Mouse (Mus musculus) forebrain, embryonic 16.5 days (tissue): ENCODE results near the gene Ngdn. TPM values are rescaled to one million over a fixed set of nuclear protein-coding genes. Genes with fewer than 3 reads are reported as not detected.
A peak's percentile ranks its signal among the peaks of the same experiment; 100 is the strongest.

Experiments
- ATAC-seq: fragments of 200-750 bp; cut with Nextera tagmentation; 2 replicates; pipeline ENCODE4 v1.8.0; 2017; ENCODE audit warnings: mild to moderate bottlenecking, moderate library complexity
- H3K27ac ChIP-seq: fragments of 300-500 bp; sonication (generic); 2 replicates; pipeline ENCODE4 v1.5.1; 2014; ENCODE audit warnings: low read length, control low read depth
- H3K27me3 ChIP-seq: fragments of 300-500 bp; sonication (generic); replicated peaks from 2 replicates; pipeline ENCODE4 v1.6.1; 2014; ENCODE audit warnings: low read length; ENCODE audit not compliant: control insufficient read depth, insufficient read depth
- H3K36me3 ChIP-seq: fragments of 300-500 bp; sonication (generic); 2 replicates; pipeline ENCODE4 v1.6.1; 2014; ENCODE audit not compliant: control insufficient read depth, insufficient read depth
- H3K4me1 ChIP-seq: fragments of 300-500 bp; sonication (generic); replicated peaks from 2 replicates; pipeline ENCODE4 v1.6.1; 2014; ENCODE audit warnings: low read length; ENCODE audit not compliant: control insufficient read depth, insufficient read depth
- H3K4me2 ChIP-seq: fragments of 300-500 bp; sonication (generic); 2 replicates; pipeline ENCODE4 v1.6.1; 2014; ENCODE audit warnings: mild to moderate bottlenecking, low read length, control low read depth
- H3K4me3 ChIP-seq: fragments of 300-500 bp; sonication (generic); replicated peaks from 2 replicates; pipeline ENCODE4 v1.5.1; 2014; ENCODE audit warnings: mild to moderate bottlenecking, low read length, control low read depth
- H3K9ac ChIP-seq: fragments of 300-500 bp; sonication (generic); replicated peaks from 2 replicates; pipeline ENCODE4 v1.6.1; 2014; ENCODE audit warnings: low read depth, low read length, control low read depth
- H3K9me3 ChIP-seq: fragments of 300-500 bp; sonication (generic); 2 replicates; pipeline ENCODE4 v1.6.1; 2016; ENCODE audit warnings: low read length; ENCODE audit not compliant: control insufficient read depth
- WGBS: fragments of 180-500 bp; shearing (Covaris S2); extraction: QIAGEN DNeasy Blood & Tissue Kit; methylation state at CpG from one replicate; pipeline ENCODE4 v1.1.7; 2014; 5-methylcytosine and 5-hydroxymethylcytosine counted together
- polyA plus RNA-seq: library from polyadenylated mRNA; unstranded; fragments of >200 nt; fragmentation: Nextera tagmentation; extraction: Ambion mirVana; gene quantifications from 2 replicates; pipeline ENCODE4 v1.2.1, GENCODE M21; 2015

Ngdn gene
- polyA plus RNA-seq, 1 experiment from 2014 or later = 61.2 TPM

DNA sequence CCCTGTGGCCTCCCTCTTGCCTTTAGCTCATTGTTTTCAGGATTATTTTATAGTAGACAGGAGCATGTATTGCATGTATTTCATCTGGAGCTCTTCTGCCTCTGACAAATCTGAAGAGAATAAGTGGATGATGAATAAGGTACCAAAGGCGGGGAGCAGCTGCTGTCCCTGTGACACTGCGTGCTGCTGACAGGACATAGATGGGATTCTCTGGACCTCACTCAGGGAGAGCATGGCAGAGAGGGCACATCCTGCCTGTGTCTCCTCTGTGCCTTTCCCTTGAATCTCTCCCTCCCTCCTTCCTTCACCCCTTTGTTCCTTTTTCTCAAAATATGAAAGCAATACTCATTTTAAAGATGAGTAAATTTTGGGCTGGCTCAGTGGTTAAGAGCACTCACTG, 9.7 kb upstream of the Ngdn start:
- peaks cover 5% of the 10 kb centered on the region for H3K4me1 ChIP-seq
- H3K27me3 ChIP-seq = no peaks in the 10 kb centered on the region
- no peaks in the 10 kb centered on the region for H3K9me3 ChIP-seq
- whole genome bisulfite sequencing = 89% methylated on average over 2 of the region's 2 CpGs
- no peak for ATAC-seq
- H3K4me2 ChIP-seq = no peak overlapping the region
- no peaks in the 10 kb centered on the region for H3K36me3 ChIP-seq
- H3K9ac ChIP-seq = no peak overlapping the region
- H3K4me3 ChIP-seq = no peak overlapping the region
- no peak overlapping the region for H3K27ac ChIP-seq

DNA sequence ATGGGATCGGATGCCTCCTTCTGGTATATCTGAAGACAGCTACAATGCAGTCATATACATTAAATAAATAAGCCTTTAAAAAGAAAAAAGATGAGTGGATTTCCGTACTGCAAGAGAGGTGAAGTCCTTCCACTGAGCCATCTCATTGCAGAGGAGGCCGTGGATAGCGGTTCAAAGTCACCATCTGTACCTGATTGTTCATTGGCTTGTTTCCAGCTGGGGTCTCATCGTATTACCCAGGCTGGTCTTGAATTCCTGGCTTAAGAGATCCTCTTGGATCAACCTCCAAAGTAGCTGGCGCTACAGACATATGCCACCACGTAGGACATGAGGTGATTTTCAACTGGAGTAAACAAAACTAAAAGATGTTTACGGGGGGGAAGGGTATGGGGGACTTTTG, 9.3 kb upstream of the Ngdn start:
- H3K4me1 ChIP-seq = peaks cover 5% of the 10 kb centered on the region
- H3K27ac ChIP-seq = no peak overlapping the region
- no peak overlapping the region for H3K9ac ChIP-seq
- no peaks in the 10 kb centered on the region for H3K9me3 ChIP-seq
- H3K4me2 ChIP-seq = no peak overlapping the region
- no peaks in the 10 kb centered on the region for H3K36me3 ChIP-seq
- ATAC-seq = no peak
- WGBS = 72% methylated on average over 8 of the region's 8 CpGs
- H3K27me3 ChIP-seq = no peaks in the 10 kb centered on the region
- H3K4me3 ChIP-seq = no peak overlapping the region

DNA sequence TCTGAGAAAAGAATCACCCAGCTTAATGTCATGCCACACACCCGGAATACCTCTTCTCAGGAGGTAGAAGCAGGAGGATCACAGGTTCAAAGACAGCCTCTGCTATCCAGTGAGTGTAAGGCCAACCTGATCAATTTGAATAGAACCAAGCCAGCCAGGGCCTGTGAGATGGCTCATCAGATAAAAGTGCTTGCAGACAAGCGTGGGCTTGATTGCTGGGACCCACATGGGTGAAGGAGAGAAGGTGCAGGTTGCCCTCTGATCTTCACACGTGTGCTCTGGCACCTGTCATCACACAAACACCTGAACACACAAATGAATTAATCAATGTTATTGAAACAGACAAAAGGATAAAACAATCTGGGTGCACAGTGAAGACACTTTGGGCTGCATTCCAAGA, 8.7 kb upstream of the Ngdn start:
- 70% methylated on average over 3 of the region's 3 CpGs for WGBS
- Histone ChIP-seq H3K27ac (no peak overlapping the region), H3K4me3 (no peak overlapping the region), H3K36me3 (no peaks in the 10 kb centered on the region), H3K4me1 (peaks cover 5% of the 10 kb centered on the region), H3K27me3 (no peaks in the 10 kb centered on the region), H3K9ac (no peak overlapping the region), H3K9me3 (no peaks in the 10 kb centered on the region), H3K4me2 (no peak overlapping the region)
- no peak for ATAC-seq

- Histone ChIP-seq H3K9ac (no peak overlapping the region), H3K27me3 (no peaks in the 10 kb centered on the region), H3K36me3 (no peaks in the 10 kb centered on the region), H3K9me3 (no peaks in the 10 kb centered on the region), H3K27ac (no peak overlapping the region), H3K4me3 (no peak overlapping the region), H3K4me2 (no peak overlapping the region), H3K4me1 (peaks cover 5% of the 10 kb centered on the region)
- ATAC-seq = no peak
- 87% methylated on average over 9 of the region's 9 CpGs for WGBS
These were observed 7.9 kb upstream of the Ngdn start for GRCm38 (mm10) chr14:55007120-55007908.

- Histone ChIP-seq H3K9ac (no peak overlapping the region), H3K36me3 (no peaks in the 10 kb centered on the region), H3K27ac (no peak overlapping the region), H3K9me3 (no peaks in the 10 kb centered on the region), H3K27me3 (no peaks in the 10 kb centered on the region), H3K4me2 (no peak overlapping the region), H3K4me3 (no peak overlapping the region), H3K4me1 (peaks cover 5% of the 10 kb centered on the region)
- WGBS = 75% methylated on average over 8 of the region's 8 CpGs
- no peak for ATAC-seq
These were observed 6.8 kb upstream of the Ngdn start for GRCm38 (mm10) chr14:55008417-55008816.

- H3K36me3 ChIP-seq = no peaks in the 10 kb centered on the region
- no peak for ATAC-seq
- H3K9ac ChIP-seq = no peak overlapping the region
- no peaks in the 10 kb centered on the region for H3K27me3 ChIP-seq
- H3K27ac ChIP-seq = no peak overlapping the region
- H3K4me2 ChIP-seq = no peak overlapping the region
- H3K4me1 ChIP-seq = peaks cover 4% of the 10 kb centered on the region
- H3K4me3 ChIP-seq = no peak overlapping the region
- WGBS = 64% methylated on average over 4 of the region's 4 CpGs
- H3K9me3 ChIP-seq = no peaks in the 10 kb centered on the region
These were observed 4.1 kb upstream of the Ngdn start for GRCm38 (mm10) chr14:55011116-55011515.

DNA sequence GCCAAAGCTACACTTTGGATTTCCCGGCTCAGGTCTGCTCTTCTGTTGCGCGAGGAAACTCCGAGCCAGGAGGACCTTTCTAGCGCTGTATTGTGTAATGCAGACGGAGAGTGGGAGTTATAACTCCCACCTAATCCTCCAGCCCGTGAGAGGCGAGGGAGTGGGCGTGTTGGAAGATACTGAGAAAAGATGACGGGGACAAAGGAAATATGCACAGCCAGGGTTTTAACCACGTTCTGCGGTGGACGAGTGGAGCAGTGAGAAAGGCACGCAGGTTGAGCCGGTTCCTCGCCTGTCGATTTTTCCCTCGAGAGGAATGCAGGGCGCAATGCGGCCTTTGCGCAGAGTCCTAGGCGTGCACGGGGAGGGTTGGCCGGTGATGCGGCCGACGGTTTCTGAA, 663 bp upstream of the Ngdn start:
- H3K9ac ChIP-seq = peak overlapping the region; percentile 75
- peak overlapping the region; percentile 52 for H3K4me3 ChIP-seq
- H3K4me2 ChIP-seq = peak overlapping the region; percentile 58
- whole genome bisulfite sequencing = under 1% methylated on average over 27 of the region's 27 CpGs
- ATAC-seq = peak; percentile 24
- H3K27me3 ChIP-seq = no peaks in the 10 kb centered on the region
- peaks cover 4% of the 10 kb centered on the region for H3K4me1 ChIP-seq
- H3K27ac ChIP-seq = peak overlapping the region; percentile 93
- no peaks in the 10 kb centered on the region for H3K36me3 ChIP-seq
- H3K9me3 ChIP-seq = no peaks in the 10 kb centered on the region

GRCm38 (mm10) chr14:55015767-55016111, 485 bp downstream of the Ngdn start:
- no peaks in the 10 kb centered on the region for H3K27me3 ChIP-seq
- H3K27ac ChIP-seq = peak overlapping the region; percentile 70; the same call in 1 of the 2 replicates
- no peaks in the 10 kb centered on the region for H3K36me3 ChIP-seq
- H3K4me3 ChIP-seq = peak overlapping the region; percentile 86
- peaks cover 4% of the 10 kb centered on the region for H3K4me1 ChIP-seq
- H3K9ac ChIP-seq = peak overlapping the region; percentile 72
- no peaks in the 10 kb centered on the region for H3K9me3 ChIP-seq
- no peak for ATAC-seq
- peak overlapping the region; percentile 89 for H3K4me2 ChIP-seq
- under 1% methylated on average over 17 of the region's 17 CpGs for WGBS

DNA sequence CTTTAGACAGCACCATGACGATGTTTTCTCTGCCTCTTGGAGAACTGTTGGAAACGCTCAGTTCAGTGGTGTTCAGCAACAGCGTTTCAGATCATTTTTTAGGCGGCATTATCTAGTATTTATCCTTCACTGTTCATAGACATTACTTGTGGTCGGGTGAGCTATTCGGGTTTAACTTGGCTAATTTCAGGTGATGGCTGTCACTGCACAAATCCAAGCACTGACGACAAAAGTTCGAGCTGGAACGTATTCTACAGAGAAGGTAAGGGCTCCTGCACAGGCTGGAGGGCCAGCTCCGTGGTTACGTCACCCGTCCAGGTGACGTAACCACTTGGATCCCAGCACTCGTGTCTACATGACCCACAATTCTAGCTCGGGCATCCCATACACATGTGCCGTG, 1.6 kb downstream of the Ngdn start:
- Histone ChIP-seq H3K36me3 (peaks cover under 1% of the 10 kb centered on the region; the same call in 1 of the 2 replicates), H3K9ac (no peak overlapping the region), H3K27me3 (no peaks in the 10 kb centered on the region), H3K27ac (no peak overlapping the region), H3K4me3 (no peak overlapping the region), H3K4me2 (no peak overlapping the region), H3K9me3 (no peaks in the 10 kb centered on the region), H3K4me1 (peaks cover 4% of the 10 kb centered on the region)
- 92% methylated on average over 16 of the region's 16 CpGs for WGBS
- ATAC-seq = no peak

DNA sequence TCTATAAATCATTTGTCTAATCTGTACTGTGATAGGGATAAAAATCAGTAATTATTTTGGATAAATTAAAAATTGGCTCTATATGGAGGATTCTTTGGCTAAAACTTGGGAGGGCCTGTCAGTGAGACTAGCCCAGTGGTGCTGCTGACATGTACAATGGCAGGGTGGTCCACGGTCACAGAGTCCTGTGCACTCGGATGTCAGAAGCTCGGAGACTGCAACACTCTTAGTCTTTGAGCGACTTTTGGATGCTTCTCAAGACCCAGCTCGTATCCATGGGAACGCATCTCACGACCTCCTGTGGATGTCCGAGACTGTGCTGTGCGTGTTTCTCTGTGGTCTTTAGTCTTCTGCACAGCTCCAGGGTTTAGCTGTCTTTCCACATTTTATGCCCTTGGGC, 5.1 kb downstream of the Ngdn start:
- H3K27ac ChIP-seq = no peak overlapping the region
- H3K9me3 ChIP-seq = no peaks in the 10 kb centered on the region
- peaks cover 4% of the 10 kb centered on the region for H3K4me1 ChIP-seq
- H3K36me3 ChIP-seq = peaks cover 19% of the 10 kb centered on the region
- no peaks in the 10 kb centered on the region for H3K27me3 ChIP-seq
- H3K4me3 ChIP-seq = no peak overlapping the region
- no peak overlapping the region for H3K4me2 ChIP-seq
- ATAC-seq = no peak
- WGBS = 64% methylated on average over 9 of the region's 9 CpGs
- H3K9ac ChIP-seq = no peak overlapping the region
